Mouse (Mus musculus) megakaryocyte progenitor cell, adult 5-6 weeks (primary cell): Measurements from ENCODE around the gene Ptpn6. TPM values are rescaled to one million over a fixed set of nuclear protein-coding genes. Genes with fewer than 3 reads are reported as not detected.

Experiments used
- ATAC-seq: replicated peaks from 2 replicates; pipeline ENCODE4 v1.8.0; 2016; ENCODE audit warnings: mild to moderate bottlenecking, moderate TSS enrichment, inconsistent platforms; ENCODE audit not compliant: poor library complexity
- total RNA-seq, 2 experiments: library from RNA; stranded (forward) in 1 of 2; stranded (reverse) in 1 of 2; fragments of 157-497, 149-512 nt in 1 of 2; fragments of 200-1000 nt in 1 of 2; gene quantifications; 2 replicates each; pipeline versions ENCODE4 v1.2.3 to v1.2.4; 2015 to 2017

The Ptpn6 gene
- total RNA-seq, 2 experiments from 2014 or later, result 121 to 466 TPM

- ATAC-seq, result no peak
Measured at GRCm38 (mm10) chr6:124674591-124674990, 63.9 kb downstream of the Ptpn6 start.

GRCm38 (mm10) chr6:124673619-124674018 is 64.9 kb downstream of the Ptpn6 start:
- ATAC-seq, result no peak

- 0 out of 2 replicates have a peak, but pooled peaks have one; percentile 42 for ATAC-seq
Measured at GRCm38 (mm10) chr6:124672100-124672499, 66.4 kb downstream of the Ptpn6 start.

Other genes with a start within 250 kb of the Ptpn6 start
- gene C1rl, start 245.6 kb downstream of the Ptpn6 start, total RNA-seq (2015), result 3.3 and 3.5 TPM in 2 replicates
- 5.6 and 6.8 TPM in 2 replicates for gene C1rl, start 245.6 kb downstream of the Ptpn6 start, total RNA-seq (2017)
- 2.8 and 3.3 TPM in 2 replicates for gene C1ra, start 226.3 kb downstream of the Ptpn6 start, total RNA-seq (2015)
- gene C1ra, start 226.3 kb downstream of the Ptpn6 start, total RNA-seq (2017), result 3.5 and 4.0 TPM in 2 replicates
- not detected in 2 replicates for gene C1s1, start 196.4 kb downstream of the Ptpn6 start, total RNA-seq (2015)
- not detected in 2 replicates for gene C1s1, start 196.4 kb downstream of the Ptpn6 start, total RNA-seq (2017)
- not detected in 2 replicates for gene C1rb, start 168.4 kb downstream of the Ptpn6 start, total RNA-seq (2015)
- not detected in 2 replicates for gene C1rb, start 168.4 kb downstream of the Ptpn6 start, total RNA-seq (2017)
- gene C1s2, start 102.6 kb downstream of the Ptpn6 start, total RNA-seq (2015), result not detected in 2 replicates
- not detected in 2 replicates for gene C1s2, start 102.6 kb downstream of the Ptpn6 start, total RNA-seq (2017)
- 38.4 and 40.7 TPM in 2 replicates for gene Lpcat3, start 75.7 kb downstream of the Ptpn6 start, total RNA-seq (2015)
- gene Lpcat3, start 75.7 kb downstream of the Ptpn6 start, total RNA-seq (2017), result 27.8 and 28.8 TPM in 2 replicates
- 204 and 205 TPM in 2 replicates for gene Emg1, start 26.5 kb downstream of the Ptpn6 start, total RNA-seq (2015)
- 304 and 317 TPM in 2 replicates for gene Emg1, start 26.5 kb downstream of the Ptpn6 start, total RNA-seq (2017)
- gene Phb2, start 26.4 kb downstream of the Ptpn6 start, total RNA-seq (2015), result 229 and 271 TPM in 2 replicates
- 335 and 374 TPM in 2 replicates for gene Phb2, start 26.4 kb downstream of the Ptpn6 start, total RNA-seq (2017)
- gene Grcc10, start 2.7 kb upstream of the Ptpn6 start, total RNA-seq (2015), result 171 and 179 TPM in 2 replicates
- 99.5 and 133 TPM in 2 replicates for gene Grcc10, start 2.7 kb upstream of the Ptpn6 start, total RNA-seq (2017)
- gene Gm45234, start 17.3 kb upstream of the Ptpn6 start, total RNA-seq (2015), result not detected in 2 replicates
- gene Gm45234, start 17.3 kb upstream of the Ptpn6 start, total RNA-seq (2017), result not detected in 2 replicates
- 25.2 and 25.7 TPM in 2 replicates for gene Atn1, start 17.8 kb upstream of the Ptpn6 start, total RNA-seq (2015)
- 1.2 and 2.9 TPM in 2 replicates for gene Atn1, start 17.8 kb upstream of the Ptpn6 start, total RNA-seq (2017)
- not detected in 2 replicates for gene Eno2, start 31.0 kb upstream of the Ptpn6 start, total RNA-seq (2015)
- gene Eno2, start 31.0 kb upstream of the Ptpn6 start, total RNA-seq (2017), result not detected in 2 replicates
- not detected in 2 replicates for gene Lrrc23, start 41.0 kb upstream of the Ptpn6 start, total RNA-seq (2015)
- gene Lrrc23, start 41.0 kb upstream of the Ptpn6 start, total RNA-seq (2017), result 0.17 TPM in 1 of 2 replicates, not detected in the other
- 1.6 and 2.2 TPM in 2 replicates for gene Spsb2, start 69.9 kb upstream of the Ptpn6 start, total RNA-seq (2015)
- 6.0 and 9.0 TPM in 2 replicates for gene Spsb2, start 69.9 kb upstream of the Ptpn6 start, total RNA-seq (2017)
- 279 and 298 TPM in 2 replicates for gene Tpi1, start 75.6 kb upstream of the Ptpn6 start, total RNA-seq (2015)
- gene Tpi1, start 75.6 kb upstream of the Ptpn6 start, total RNA-seq (2017), result 240 and 287 TPM in 2 replicates
- gene Usp5, start 90.8 kb upstream of the Ptpn6 start, total RNA-seq (2015), result 42.0 and 46.7 TPM in 2 replicates
- 86.1 and 87.7 TPM in 2 replicates for gene Usp5, start 90.8 kb upstream of the Ptpn6 start, total RNA-seq (2017)
- 130 and 145 TPM in 2 replicates for gene Cdca3, start 90.8 kb upstream of the Ptpn6 start, total RNA-seq (2015)
- 149 and 159 TPM in 2 replicates for gene Cdca3, start 90.8 kb upstream of the Ptpn6 start, total RNA-seq (2017)
- gene Gnb3, start 101.6 kb upstream of the Ptpn6 start, total RNA-seq (2015), result not detected in 2 replicates
- not detected in 2 replicates for gene Gnb3, start 101.6 kb upstream of the Ptpn6 start, total RNA-seq (2017)
- gene P3h3, start 119.0 kb upstream of the Ptpn6 start, total RNA-seq (2015), result 1.3 and 3.5 TPM in 2 replicates
- 1.00 and 2.5 TPM in 2 replicates for gene P3h3, start 119.0 kb upstream of the Ptpn6 start, total RNA-seq (2017)
- gene Gpr162, start 125.3 kb upstream of the Ptpn6 start, total RNA-seq (2015), result not detected in 2 replicates
- not detected in 2 replicates for gene Gpr162, start 125.3 kb upstream of the Ptpn6 start, total RNA-seq (2017)
- 0.42 and 1.0 TPM in 2 replicates for gene Cd4, start 149.5 kb upstream of the Ptpn6 start, total RNA-seq (2015)
- 0.08 and 1.0 TPM in 2 replicates for gene Cd4, start 149.5 kb upstream of the Ptpn6 start, total RNA-seq (2017)
- gene Lag3, start 173.0 kb upstream of the Ptpn6 start, total RNA-seq (2015), result 0.81 and 1.3 TPM in 2 replicates
- gene Lag3, start 173.0 kb upstream of the Ptpn6 start, total RNA-seq (2017), result 0.08 and 1.0 TPM in 2 replicates
- 15.9 and 18.8 TPM in 2 replicates for gene Ptms, start 181.4 kb upstream of the Ptpn6 start, total RNA-seq (2015)
- gene Ptms, start 181.4 kb upstream of the Ptpn6 start, total RNA-seq (2017), result 14.0 and 26.1 TPM in 2 replicates
- gene Mlf2, start 192.7 kb upstream of the Ptpn6 start, total RNA-seq (2015), result 71.3 and 82.7 TPM in 2 replicates
- gene Mlf2, start 192.7 kb upstream of the Ptpn6 start, total RNA-seq (2017), result 57.0 and 58.8 TPM in 2 replicates
- 86.3 and 90.2 TPM in 2 replicates for gene Cops7a, start 226.8 kb upstream of the Ptpn6 start, total RNA-seq (2015)
- gene Cops7a, start 226.8 kb upstream of the Ptpn6 start, total RNA-seq (2017), result 56.1 and 61.8 TPM in 2 replicates